Mouse (Mus musculus) megakaryocyte-erythroid progenitor cell, adult 5-6 weeks (primary cell): ENCODE measurements at regions not wholly inside any gene's neighbourhood (a gene's known extent, or its start where the extent isn't known, plus 50 kb on each side); places are given as distances from the start of the nearest gene placed in this dataset.
"Not testable (repeated sequence)": the region's sequence is repeated elsewhere in the genome, so short reads cannot be mapped to it uniquely, and the experiment has no call there.

ENCODE experiments used
- ATAC-seq: replicated peaks from 2 replicates; pipeline ENCODE4 v1.8.0; 2016; ENCODE audit warnings: mild to moderate bottlenecking, inconsistent platforms; ENCODE audit not compliant: severe bottlenecking, poor library complexity, low FRiP score, low TSS enrichment

GRCm38 (mm10) chr13:7007091-7007490, 358.5 kb upstream of the Pfkp start:
- no peak for ATAC-seq

- not testable (repeated sequence) for ATAC-seq
Measured at GRCm38 (mm10) chr13:6998508-6999278, 350.1 kb upstream of the Pfkp start.

- ATAC-seq: no peak
Measured at GRCm38 (mm10) chr13:6998094-6998493, 349.5 kb upstream of the Pfkp start.

GRCm38 (mm10) chr13:6992323-6992994, 343.9 kb upstream of the Pfkp start:
- no peak for ATAC-seq

- ATAC-seq: no peak
Measured at GRCm38 (mm10) chr13:6991714-6992113, 343.1 kb upstream of the Pfkp start.

- no peak for ATAC-seq
Measured at GRCm38 (mm10) chr13:6985012-6985996, 336.7 kb upstream of the Pfkp start.

- ATAC-seq: no peak
Measured at GRCm38 (mm10) chr13:6955713-6956112, 307.1 kb upstream of the Pfkp start.

GRCm38 (mm10) chr13:6924136-6924535, 275.6 kb upstream of the Pfkp start:
- no peak for ATAC-seq

- ATAC-seq: no peak
Measured at GRCm38 (mm10) chr13:6922357-6922721, 273.8 kb upstream of the Pfkp start.

- ATAC-seq: no peak
Measured at GRCm38 (mm10) chr13:6921691-6922356, 273.2 kb upstream of the Pfkp start.

- ATAC-seq: no peak
Measured at GRCm38 (mm10) chr13:6906000-6906399, 257.4 kb upstream of the Pfkp start.

GRCm38 (mm10) chr13:6901682-6902081, 253.1 kb upstream of the Pfkp start:
- ATAC-seq: no peak

GRCm38 (mm10) chr13:6897666-6898065, 249.1 kb upstream of the Pfkp start:
- ATAC-seq: no peak

- peak; percentile 86 for ATAC-seq
Measured at GRCm38 (mm10) chr13:6891458-6892076, 243.0 kb upstream of the Pfkp start.

GRCm38 (mm10) chr13:6889446-6889845, 240.9 kb upstream of the Pfkp start:
- not testable (repeated sequence) for ATAC-seq

GRCm38 (mm10) chr13:6888381-6888780, 239.8 kb upstream of the Pfkp start:
- ATAC-seq: no peak

- no peak for ATAC-seq
Measured at GRCm38 (mm10) chr13:6877018-6877901, 228.7 kb upstream of the Pfkp start.

GRCm38 (mm10) chr13:6862186-6862585, 213.6 kb upstream of the Pfkp start:
- ATAC-seq: no peak
